Mouse (Mus musculus) hindlimb bud, embryonic 11.5 days (tissue): ENCODE data around the gene Pdcd7.

Experiments used
- DNase-seq: peaks from one replicate; pipeline ENCODE4 v3.0.0-alpha.2; 2012; ENCODE audit warnings: low read depth, low spot score; ENCODE audit errors: extremely low spot score

Pdcd7 gene

DNA sequence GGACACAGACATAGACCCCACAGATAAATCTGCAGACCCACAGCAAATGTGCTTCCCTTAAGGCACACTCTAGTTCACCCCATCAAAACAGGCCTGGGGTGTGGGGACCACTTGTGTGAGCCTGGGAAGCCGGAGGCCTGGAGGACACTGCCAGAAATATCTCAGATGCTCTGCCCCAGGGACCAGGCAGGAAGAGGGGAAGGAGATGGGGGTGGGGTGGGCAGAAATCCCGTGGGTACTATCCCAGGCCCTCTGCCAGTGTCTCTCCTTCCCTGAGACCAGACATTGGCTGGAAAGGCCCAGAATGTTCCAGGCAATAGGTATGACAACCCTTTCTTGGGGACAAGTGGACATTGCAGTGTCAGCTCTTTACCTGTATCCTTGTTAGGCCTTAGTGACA, 47.7 kb downstream of the Pdcd7 start:
- no peak for DNase-seq

DNA sequence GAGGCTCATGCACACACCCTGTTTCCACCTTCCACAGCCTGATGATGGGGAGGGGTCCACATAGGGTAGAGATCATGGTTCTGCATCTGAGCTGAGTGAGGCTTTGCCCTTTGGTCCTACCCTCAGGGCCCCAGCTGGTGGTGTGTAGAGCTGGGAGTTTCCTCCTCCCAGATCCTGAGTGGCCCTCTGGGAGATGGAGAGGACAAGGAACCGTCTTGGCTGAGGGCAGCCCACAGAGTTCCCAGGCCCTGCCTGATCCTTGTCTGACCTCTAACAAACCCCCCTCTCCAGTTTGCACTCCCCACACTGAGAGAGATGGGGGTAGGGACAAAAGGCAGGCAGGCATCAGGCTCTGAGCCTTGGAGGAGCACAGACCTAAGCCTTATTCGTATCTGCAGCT, 48.5 kb downstream of the Pdcd7 start:
- no peak for DNase-seq

DNA sequence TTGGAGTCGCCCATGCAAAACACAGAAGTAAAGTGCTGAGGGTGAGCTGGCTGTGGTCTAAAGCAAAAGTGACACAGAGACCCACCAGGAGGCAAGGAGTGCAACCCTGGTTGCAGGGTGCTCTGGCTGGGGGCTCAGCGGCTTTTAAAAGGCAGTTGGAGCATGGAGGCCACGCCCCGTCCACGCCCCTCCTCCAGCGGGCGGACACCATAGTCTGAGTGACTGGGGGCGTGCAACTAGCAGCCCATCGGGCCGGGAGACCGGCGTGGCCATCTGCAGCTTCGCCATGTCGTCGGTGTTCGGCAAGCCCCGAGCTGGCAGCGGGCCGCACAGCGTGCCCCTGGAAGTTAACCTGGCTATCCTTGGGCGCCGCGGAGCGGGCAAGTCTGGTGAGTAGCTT, 52.4 kb downstream of the Pdcd7 start, which contains the start of gene Rasl12:
Gene Rasl12 (plus strand): TSS at position 228 of the 400 bp plus-strand sequence.
- DNase-seq, result no peak

DNA sequence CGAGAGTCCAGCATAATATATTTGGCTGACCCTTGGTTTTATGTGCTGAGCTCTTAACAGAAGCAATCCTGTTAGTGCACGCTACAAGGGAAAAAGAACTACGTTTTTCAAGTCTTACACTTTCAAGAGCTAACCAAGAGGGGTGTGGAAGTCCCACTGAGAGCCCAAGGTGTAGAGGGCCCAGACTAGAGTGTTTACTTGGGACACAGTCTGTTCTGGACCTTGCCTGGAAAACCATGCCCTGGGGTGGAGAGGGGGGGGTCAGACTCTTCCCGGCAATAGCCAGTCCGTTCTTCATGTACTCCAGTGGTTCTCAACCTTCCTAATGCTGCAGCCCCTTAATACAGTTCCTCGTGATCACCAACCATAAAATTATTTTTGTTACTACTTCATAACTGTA, 54.0 kb downstream of the Pdcd7 start:
- DNase-seq, result no peak

DNA sequence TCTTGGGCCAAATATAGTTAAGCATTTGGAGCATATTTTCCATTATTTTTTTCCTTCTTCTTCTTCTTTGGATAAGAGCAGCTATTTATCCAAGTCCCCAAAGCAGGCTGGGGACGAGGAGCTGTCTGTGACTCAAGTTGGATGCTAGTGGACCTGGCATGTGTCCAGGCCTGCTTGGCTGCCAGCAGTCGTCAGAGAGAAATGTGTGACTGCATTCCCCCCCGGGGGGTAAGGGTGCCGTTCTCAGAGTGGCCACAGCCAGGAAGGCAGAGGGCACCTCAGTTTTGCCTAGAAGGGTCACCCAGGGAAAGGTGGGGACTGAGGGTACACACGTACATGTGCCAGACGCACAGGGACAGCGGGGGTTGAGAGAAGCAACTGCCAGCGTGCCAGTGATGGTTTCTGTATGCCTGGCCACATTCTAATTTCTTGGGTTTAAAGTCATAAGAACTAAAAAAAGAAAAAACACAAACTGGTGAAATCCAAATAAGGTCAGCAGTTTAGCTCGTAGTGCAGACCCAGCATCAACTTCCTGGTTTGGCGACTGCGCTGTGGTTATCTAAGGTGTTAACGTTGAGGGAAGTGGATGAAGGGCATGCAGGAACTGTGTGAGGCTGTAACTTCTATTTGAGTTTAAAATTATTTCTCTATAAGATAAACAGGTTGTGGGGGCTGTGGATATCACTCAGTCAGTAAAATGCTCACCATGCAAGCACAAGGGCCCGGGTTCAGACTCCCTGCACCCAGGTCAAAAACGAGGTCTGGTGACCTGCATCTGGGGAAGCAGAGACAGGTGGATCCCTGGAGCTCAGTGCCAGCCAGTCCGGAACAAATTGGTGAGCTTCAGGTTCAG, 58.7 kb downstream of the Pdcd7 start:
- no peak for DNase-seq

DNA sequence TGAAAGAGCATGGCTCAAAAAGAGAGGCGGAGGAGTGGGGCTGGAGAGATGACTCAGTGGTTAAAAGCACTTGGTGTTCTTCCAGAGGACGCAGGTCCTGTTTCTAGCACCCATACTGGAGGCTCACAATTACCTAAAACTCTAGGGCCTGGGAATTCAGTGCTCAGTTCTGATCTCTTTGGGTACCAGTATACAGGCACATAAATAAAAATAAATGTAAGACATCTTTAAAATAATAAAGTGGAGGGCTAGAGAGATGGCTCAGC, 59.2 kb downstream of the Pdcd7 start:
- no peak for DNase-seq

DNA sequence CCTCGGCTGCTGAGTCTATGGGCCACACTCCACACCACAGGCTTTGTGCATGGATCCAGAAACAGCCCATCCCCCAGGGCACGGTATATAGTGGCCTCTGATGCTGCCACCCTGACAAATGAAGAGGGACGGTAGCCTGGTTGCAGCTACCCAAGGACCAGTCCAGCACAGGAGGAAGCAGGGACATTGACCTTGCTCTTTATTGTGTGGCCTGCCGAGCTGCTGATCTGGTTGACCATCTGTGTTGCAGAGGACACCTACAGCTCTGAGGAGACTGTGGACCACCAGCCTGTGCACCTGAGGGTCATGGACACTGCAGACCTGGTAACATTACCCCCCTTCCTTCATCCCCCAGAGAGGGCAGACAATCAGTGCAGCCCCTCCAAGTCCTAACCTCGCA, 61.4 kb downstream of the Pdcd7 start:
- DNase-seq, result no peak

DNA sequence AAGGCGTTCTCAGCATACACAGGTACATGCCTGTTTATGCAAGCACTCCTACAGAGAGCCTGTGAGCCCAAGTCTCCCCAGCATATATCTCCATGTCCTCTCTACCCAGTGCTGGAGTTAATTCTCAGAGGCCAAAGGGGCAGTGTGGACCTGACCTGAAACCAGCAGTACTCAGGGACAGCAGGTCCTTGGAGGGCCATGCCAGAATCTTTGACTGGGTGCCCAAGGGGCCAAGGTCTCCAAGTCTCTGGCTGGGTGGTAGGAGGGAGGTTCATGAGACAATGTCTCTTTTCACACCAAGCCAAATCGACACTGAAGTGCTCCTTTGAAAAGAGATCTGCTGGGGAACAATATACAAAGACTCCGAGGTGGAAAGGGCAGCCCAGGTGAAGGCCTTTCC, 62.0 kb downstream of the Pdcd7 start:
- DNase-seq, result no peak

DNA sequence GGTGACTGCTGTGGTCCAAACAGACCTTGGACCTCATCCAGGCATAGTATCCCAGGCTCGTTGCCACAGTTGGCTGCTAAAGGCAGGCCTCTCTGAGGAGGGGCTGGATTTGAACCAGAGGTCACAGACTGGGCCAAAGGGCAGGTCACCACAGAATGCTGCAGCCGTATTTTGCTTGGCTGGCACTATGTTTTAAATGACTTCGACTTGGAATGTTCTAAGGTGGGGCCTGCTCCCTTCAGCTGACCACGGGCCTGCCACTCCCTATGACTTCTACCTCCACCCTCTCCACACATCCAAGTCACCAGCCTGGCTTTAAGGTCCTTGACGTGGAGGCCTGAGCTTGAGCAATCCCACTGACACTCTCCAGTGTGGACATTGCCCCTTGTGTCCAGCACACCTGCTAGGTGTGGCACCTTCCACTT, 63.0 kb downstream of the Pdcd7 start:
- no peak for DNase-seq
